In the genomic region with DNA sequence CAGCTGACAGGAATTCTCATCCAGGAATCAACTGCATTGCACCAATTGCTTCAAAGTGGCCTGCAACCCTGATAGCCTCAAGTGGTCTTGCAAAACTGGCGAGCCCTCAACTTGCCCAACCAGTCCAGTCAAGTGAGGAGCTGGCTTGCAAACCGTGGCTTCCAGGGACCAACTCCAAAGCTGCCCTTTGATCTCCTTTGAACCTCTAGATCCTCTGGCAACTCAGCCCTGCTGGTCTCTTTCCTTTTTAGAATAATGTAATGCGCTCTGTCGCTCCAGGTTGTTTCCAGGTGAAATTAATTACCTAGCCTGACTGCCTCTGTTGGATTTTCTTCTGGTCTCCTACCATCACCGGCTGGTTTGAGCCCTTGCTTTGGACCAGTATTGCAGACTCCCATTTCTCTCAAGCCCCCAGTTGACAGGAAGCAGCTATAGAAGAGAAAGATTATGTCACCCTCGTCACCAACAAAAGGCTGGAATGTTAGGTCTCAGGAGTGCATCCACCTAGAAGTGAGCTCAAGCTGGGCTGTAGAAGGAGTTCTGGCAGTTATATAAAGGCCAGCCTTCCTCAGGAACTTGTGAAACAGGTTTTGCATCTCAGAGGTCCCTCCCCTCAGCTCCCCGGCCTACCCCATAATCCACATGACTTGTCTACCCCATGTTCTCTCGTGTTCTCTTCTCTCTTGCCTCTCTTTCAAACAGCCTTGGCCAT, we compare ENCODE assay signal across 14 mouse cellular contexts. TPM values are rescaled to one million over a fixed set of nuclear protein-coding genes. Genes with fewer than 3 reads are reported as not detected.
A peak's percentile ranks its signal among the peaks of the same experiment; 100 is the strongest.
DNase-seq lines count a peak whose midpoint lies in the region; ATAC-seq and TF ChIP-seq lines count a peak whose summit lies in the region.
"Had no signal": no experiment of that assay in that cellular context is flagged by ENCODE, and none has a peak within 500 bp of the region (broad histone marks: within the 10 kb centered on the region; RNA-seq: fewer than 3 reads in every experiment).

No protein-coding gene starts in this region.

- no peak for TF ChIP-seq CTCF in cerebellum, adult 2 months (IDR thresholded peaks at IDR 0.05; ENCODE audit: borderline replicate concordance, insufficient read depth, low read depth, low read length)

- peak overlapping the region; percentile 95 for H3K27ac ChIP-seq in lung, embryonic 16.5 days (ENCODE audit: low read length)
- H3K27ac ChIP-seq in cerebellum, adult 2 months (ENCODE audit: insufficient read depth, low read length) = no peak overlapping the region
- H3K27ac ChIP-seq: forebrain, embryonic 13.5 days had no signal

- no peak overlapping the region for H3K9ac ChIP-seq in lung, embryonic 16.5 days (ENCODE audit: low read length)
- H3K9ac ChIP-seq: forebrain, embryonic 13.5 days had no signal

- peak overlapping the region; percentile 40 for H3K4me2 ChIP-seq in lung, embryonic 16.5 days (ENCODE audit: low read depth, low read length)
- H3K4me2 ChIP-seq: forebrain, embryonic 13.5 days; heart, embryonic 11.5 days had no signal

- no peaks in the 10 kb centered on the region for H3K36me3 ChIP-seq in lung, embryonic 16.5 days (ENCODE audit: control insufficient read depth, insufficient read depth, low read length)

- peaks cover 16% of the 10 kb centered on the region for H3K4me1 ChIP-seq in lung, embryonic 16.5 days (replicated peaks; ENCODE audit: control insufficient read depth, insufficient read depth, low read length)
- H3K4me1 ChIP-seq in cerebellum, adult 2 months (ENCODE audit: control insufficient read depth, insufficient read depth, low read length) = no peaks in the 10 kb centered on the region
- H3K4me1 ChIP-seq: forebrain, embryonic 13.5 days had no signal

- WGBS in lung, embryonic 16.5 days = 35% methylated on average over 8 of the region's 8 CpGs
- 71% methylated on average over 8 of the region's 8 CpGs for WGBS in cerebellum, adult 2 months

- peak; percentile 94 for ATAC-seq in lung, embryonic 16.5 days (ENCODE audit: low read depth)
- ATAC-seq: CD4-positive, CD25-positive, alpha-beta regulatory T cell, adult 4 months; forebrain, embryonic 13.5 days; hindbrain, embryonic 16.5 days had no signal

- intact Hi-C loops in gastrocnemius, postnatal 14 days (cut with DNase I; ENCODE audit: low total_unique reads) = no loop called here
- intact Hi-C loops in left cerebral cortex, postnatal 36 days (cut with DNase I) = no loop called here

- no peak overlapping the region for H3K4me3 ChIP-seq in lung, embryonic 16.5 days (ENCODE audit: low read length)
- H3K4me3 ChIP-seq in cerebellum, adult 2 months (replicated peaks; ENCODE audit: insufficient read depth, low read depth, low read length) = no peak overlapping the region
- H3K4me3 ChIP-seq: forebrain, embryonic 13.5 days; myocyte had no signal

- peak; percentile 52 for DNase-seq in urinary bladder, postnatal 14 days (ENCODE audit: low spot score)
- no peak for DNase-seq in urinary bladder, adult 18-20 months (ENCODE audit: low spot score in 2 of 2)
- DNase-seq in kidney, adult 9 months = peak; percentile 70
- no peak for DNase-seq in cerebellum, adult 11 months
- no peak for DNase-seq in gastrocnemius, postnatal 14 days
- no peak for DNase-seq in cerebellum, adult 2 months
- DNase-seq in left cerebral cortex, postnatal 36 days (ENCODE audit: low spot score in 2 of 2) = no peak
- DNase-seq: thymus, postnatal 4 days had no signal

- no peak for TF ChIP-seq POLR2A in cerebellum, adult 2 months (IDR thresholded peaks at IDR 0.05; ENCODE audit: borderline replicate concordance, insufficient read depth, low read length)

- no peaks in the 10 kb centered on the region for H3K9me3 ChIP-seq in lung, embryonic 16.5 days (ENCODE audit: control insufficient read depth, low read length)
- H3K9me3 ChIP-seq: forebrain, embryonic 13.5 days had no signal

- no peaks in the 10 kb centered on the region for H3K27me3 ChIP-seq in lung, embryonic 16.5 days (ENCODE audit: control insufficient read depth, insufficient read depth, low read depth, low read length)
- H3K27me3 ChIP-seq in cerebellum, adult 2 months (ENCODE audit: control insufficient read depth, insufficient read depth, low read length) = no peaks in the 10 kb centered on the region
- H3K27me3 ChIP-seq: forebrain, embryonic 13.5 days had no signal

RNA-seq across cellular contexts. Expression of a gene that starts 49.8 kb away (rescaled TPM):
- polyA plus RNA-seq in lung, embryonic 16.5 days (2015; fragmentation: Nextera tagmentation; extraction: Ambion mirVana) = 84.8 and 87.2 TPM in 2 replicates
- 10 to 100 TPM; 31.1 to 37.0 TPM for total RNA-seq in gastrocnemius, postnatal 14 days (2021)
- polyA plus RNA-seq in cerebellum, adult 2 months (2012; rRNA removed) = 31.7 and 31.9 TPM in 2 replicates
- 10 to 100 TPM; 46.4 to 53.1 TPM for total RNA-seq in left cerebral cortex, postnatal 36 days (2021)

Comparison
In these comparisons a context has a peak if more than half of its experiments do, and no peak if none do; other contexts are left out.
1. DNase-seq: peak in urinary bladder, postnatal 14 days (single experiment) and kidney, adult 9 months (single experiment); none in urinary bladder, adult 18-20 months (0 of 2), cerebellum, adult 11 months (single experiment), gastrocnemius, postnatal 14 days (single experiment), cerebellum, adult 2 months (0 of 2) and left cerebral cortex, postnatal 36 days (0 of 2).